Mouse (Mus musculus) embryonic facial prominence, embryonic 10.5 days (tissue): ENCODE data around the gene Cers1. TPM values are rescaled to one million over a fixed set of nuclear protein-coding genes. Genes with fewer than 3 reads are reported as not detected.
A peak's percentile ranks its signal among the peaks of the same experiment; 100 is the strongest.

ENCODE experiments used
- DNase-seq: peaks from one replicate; pipeline ENCODE4 v3.0.0-alpha.2; 2017; ENCODE audit warnings: low spot score
- H3K27ac ChIP-seq: fragments of 300-500 bp; sonication (generic); replicated peaks from 2 replicates; pipeline ENCODE4 v1.5.1; 2016; ENCODE audit warnings: mild to moderate bottlenecking
- H3K27me3 ChIP-seq: fragments of 300-500 bp; sonication (generic); replicated peaks from 2 replicates; pipeline ENCODE4 v1.6.1; 2016; ENCODE audit warnings: low read depth, mild to moderate bottlenecking; ENCODE audit not compliant: poor library complexity, severe bottlenecking
- H3K36me3 ChIP-seq: fragments of 300-500 bp; sonication (generic); replicated peaks from 2 replicates; pipeline ENCODE4 v1.6.1; 2016; ENCODE audit warnings: mild to moderate bottlenecking, moderate library complexity
- H3K4me1 ChIP-seq: fragments of 300-500 bp; sonication (generic); 2 replicates; pipeline ENCODE4 v1.6.1; 2016
- H3K4me3 ChIP-seq: fragments of 300-500 bp; sonication (generic); 2 replicates; pipeline ENCODE4 v1.5.1; 2016; ENCODE audit warnings: mild to moderate bottlenecking, moderate library complexity
- H3K9me3 ChIP-seq: fragments of 300-500 bp; sonication (generic); 2 replicates; pipeline ENCODE4 v1.6.1; 2016; ENCODE audit warnings: mild to moderate bottlenecking
- WGBS: fragments of 180-500 bp; shearing (Covaris S2); methylation state at CpG from one replicate; pipeline ENCODE4 v1.1.7; 2016; 5-methylcytosine and 5-hydroxymethylcytosine counted together
- polyA plus RNA-seq: library from polyadenylated mRNA; unstranded; fragments of >200 nt; fragmentation: Nextera tagmentation; extraction: Ambion mirVana; gene quantifications from 2 replicates; pipeline ENCODE4 v1.2.1, GENCODE M21; 2016

Gene Cers1
- polyA plus RNA-seq, 1 experiment from 2014 or later = 4.1 TPM

- no peaks in the 10 kb centered on the region for H3K36me3 ChIP-seq
- H3K27me3 ChIP-seq = peaks cover 17% of the 10 kb centered on the region; the same call in 1 of the 2 replicates
- H3K4me3 ChIP-seq = no peak overlapping the region
- no peak overlapping the region for H3K27ac ChIP-seq
- H3K9me3 ChIP-seq = no peaks in the 10 kb centered on the region
- no peak for DNase-seq
- 49% methylated on average over 3 of the region's 3 CpGs for WGBS
- H3K4me1 ChIP-seq = peaks cover 13% of the 10 kb centered on the region
Observed at GRCm38 (mm10) chr8:70359411-70359810, 43.8 kb downstream of the Cers1 start.

- DNase-seq = no peak
Observed at GRCm38 (mm10) chr8:70360769-70361168, 45.2 kb downstream of the Cers1 start.

GRCm38 (mm10) chr8:70361484-70362032 lies 46.0 kb downstream of the Cers1 start:
- no peak for DNase-seq
- Histone ChIP-seq H3K36me3 (no peaks in the 10 kb centered on the region), H3K4me1 (peaks cover 13% of the 10 kb centered on the region), H3K27ac (no peak overlapping the region), H3K27me3 (peaks cover 27% of the 10 kb centered on the region; the same call in 1 of the 2 replicates), H3K9me3 (no peaks in the 10 kb centered on the region), H3K4me3 (no peak overlapping the region)
- 78% methylated on average over 10 of the region's 10 CpGs for WGBS

More at GRCm38 (mm10) chr8:70360769-70361168, 45.2 kb downstream of the Cers1 start:
- Histone ChIP-seq H3K27ac (no peak overlapping the region), H3K4me3 (no peak overlapping the region), H3K4me1 (peaks cover 13% of the 10 kb centered on the region), H3K27me3 (peaks cover 20% of the 10 kb centered on the region; the same call in 1 of the 2 replicates), H3K9me3 (no peaks in the 10 kb centered on the region), H3K36me3 (no peaks in the 10 kb centered on the region)
- WGBS = 51% methylated on average over 4 of the region's 4 CpGs

- Histone ChIP-seq H3K4me3 (no peak overlapping the region), H3K9me3 (no peaks in the 10 kb centered on the region), H3K27ac (no peak overlapping the region; the same call in 1 of the 2 replicates), H3K4me1 (peaks cover 13% of the 10 kb centered on the region), H3K36me3 (no peaks in the 10 kb centered on the region), H3K27me3 (peaks cover 28% of the 10 kb centered on the region; the same call in 1 of the 2 replicates)
- DNase-seq = no peak
- WGBS = 25% methylated on average over 5 of the region's 5 CpGs
Observed at GRCm38 (mm10) chr8:70364066-70364465, 48.5 kb downstream of the Cers1 start.

GRCm38 (mm10) chr8:70366588-70366987 lies 51.0 kb downstream of the Cers1 start:
- Histone ChIP-seq H3K27ac (no peak overlapping the region), H3K27me3 (peaks cover 41% of the 10 kb centered on the region), H3K4me3 (no peak overlapping the region), H3K4me1 (peaks cover 16% of the 10 kb centered on the region), H3K9me3 (no peaks in the 10 kb centered on the region), H3K36me3 (no peaks in the 10 kb centered on the region)
- no peak for DNase-seq
- 59% methylated on average over 5 of the region's 5 CpGs for WGBS

GRCm38 (mm10) chr8:70370476-70370875 lies 54.9 kb downstream of the Cers1 start:
- 77% methylated on average over 7 of the region's 7 CpGs for WGBS
- Histone ChIP-seq H3K27me3 (peaks cover 72% of the 10 kb centered on the region), H3K36me3 (no peaks in the 10 kb centered on the region), H3K27ac (no peak overlapping the region), H3K9me3 (no peaks in the 10 kb centered on the region), H3K4me1 (peaks cover 35% of the 10 kb centered on the region), H3K4me3 (no peak overlapping the region)
- no peak for DNase-seq

GRCm38 (mm10) chr8:70371951-70372350 lies 56.4 kb downstream of the Cers1 start:
- H3K9me3 ChIP-seq = no peaks in the 10 kb centered on the region
- H3K4me3 ChIP-seq = no peak overlapping the region; the same call in 1 of the 2 replicates
- no peak for DNase-seq
- H3K36me3 ChIP-seq = no peaks in the 10 kb centered on the region
- 28% methylated on average over 6 of the region's 6 CpGs for WGBS
- H3K27me3 ChIP-seq = peaks cover 73% of the 10 kb centered on the region
- H3K4me1 ChIP-seq = peaks cover 46% of the 10 kb centered on the region
- no peak overlapping the region for H3K27ac ChIP-seq

- Histone ChIP-seq H3K4me1 (peaks cover 46% of the 10 kb centered on the region), H3K4me3 (peak within 1 kb of the TSS; percentile 56), H3K27me3 (peaks cover 90% of the 10 kb centered on the region), H3K9me3 (no peaks in the 10 kb centered on the region), H3K36me3 (no peaks in the 10 kb centered on the region), H3K27ac (no peak within 1 kb of the TSS)
- peak; percentile 40 for DNase-seq
- WGBS = 3% methylated on average over 47 of the region's 47 CpGs
Observed at GRCm38 (mm10) chr8:70373397-70374317, 58.1 kb downstream of the Cers1 start, which contains the start of gene Comp. TSS of gene Comp (plus strand) at chr8:70373558.

GRCm38 (mm10) chr8:70374318-70374927 lies 58.8 kb downstream of the Cers1 start:
- Histone ChIP-seq H3K36me3 (no peaks in the 10 kb centered on the region), H3K4me3 (peak overlapping the region; percentile 56), H3K27me3 (peaks cover 95% of the 10 kb centered on the region), H3K27ac (peak overlapping the region; percentile 14; the same call in 1 of the 2 replicates), H3K9me3 (no peaks in the 10 kb centered on the region), H3K4me1 (peaks cover 46% of the 10 kb centered on the region)
- under 1% methylated on average over 53 of the region's 53 CpGs for WGBS
- DNase-seq = peak; percentile 85

GRCm38 (mm10) chr8:70375212-70375859 lies 59.8 kb downstream of the Cers1 start:
- H3K9me3 ChIP-seq = no peaks in the 10 kb centered on the region
- no peak overlapping the region for H3K27ac ChIP-seq
- 8% methylated on average over 35 of the region's 35 CpGs for WGBS
- peaks cover 45% of the 10 kb centered on the region for H3K4me1 ChIP-seq
- H3K36me3 ChIP-seq = no peaks in the 10 kb centered on the region
- peaks cover 99% of the 10 kb centered on the region for H3K27me3 ChIP-seq
- H3K4me3 ChIP-seq = peak overlapping the region; percentile 56
- DNase-seq = peak; percentile 28

- peaks cover 43% of the 10 kb centered on the region for H3K4me1 ChIP-seq
- peak; percentile 44 for DNase-seq
- no peaks in the 10 kb centered on the region for H3K9me3 ChIP-seq
- WGBS = 6% methylated on average over 37 of the region's 37 CpGs
- H3K27ac ChIP-seq = no peak overlapping the region
- H3K27me3 ChIP-seq = peaks cover 99% of the 10 kb centered on the region
- peak overlapping the region; percentile 37 for H3K4me3 ChIP-seq
- H3K36me3 ChIP-seq = no peaks in the 10 kb centered on the region
Observed at GRCm38 (mm10) chr8:70376275-70376741, 60.7 kb downstream of the Cers1 start.

- no peak for DNase-seq
- Histone ChIP-seq H3K36me3 (no peaks in the 10 kb centered on the region), H3K9me3 (no peaks in the 10 kb centered on the region), H3K4me1 (peaks cover 41% of the 10 kb centered on the region), H3K27ac (no peak overlapping the region), H3K27me3 (peaks cover 99% of the 10 kb centered on the region), H3K4me3 (no peak overlapping the region)
- 13% methylated on average over 15 of the region's 15 CpGs for WGBS
Observed at GRCm38 (mm10) chr8:70377049-70377448, 61.5 kb downstream of the Cers1 start.
